Mouse (Mus musculus): ENCODE measurements around the gene Nrp2.

Nrp2 gene

GRCm38 (mm10) chr1:62704889-62705516 lies 1.9 kb downstream of the Nrp2 start:
- CTCF ChIA-PET: no interaction called here

DNA sequence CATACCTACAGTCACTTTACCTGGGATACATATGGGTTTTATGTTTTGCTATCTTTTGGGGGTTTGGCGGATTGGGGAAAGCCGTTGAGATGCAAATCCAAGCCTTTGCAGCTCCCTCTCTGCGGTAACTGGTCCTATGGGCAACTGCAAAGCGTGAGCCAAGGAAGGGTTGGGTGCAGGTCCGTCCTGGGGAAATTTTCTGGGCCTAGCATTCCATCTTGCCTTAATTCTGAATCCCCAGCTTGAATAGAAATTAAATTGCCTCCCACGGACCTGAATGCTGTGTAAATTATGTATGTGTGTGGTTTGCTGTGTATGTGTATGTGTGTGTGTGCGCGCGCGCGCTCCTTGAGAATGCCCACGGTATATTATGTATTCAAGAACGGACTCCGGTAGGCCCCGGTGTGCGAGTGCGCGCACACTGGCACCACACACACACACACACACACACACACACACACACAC lies 2.5 kb downstream of the Nrp2 start:
- CTCF ChIA-PET: no interaction called here

DNA sequence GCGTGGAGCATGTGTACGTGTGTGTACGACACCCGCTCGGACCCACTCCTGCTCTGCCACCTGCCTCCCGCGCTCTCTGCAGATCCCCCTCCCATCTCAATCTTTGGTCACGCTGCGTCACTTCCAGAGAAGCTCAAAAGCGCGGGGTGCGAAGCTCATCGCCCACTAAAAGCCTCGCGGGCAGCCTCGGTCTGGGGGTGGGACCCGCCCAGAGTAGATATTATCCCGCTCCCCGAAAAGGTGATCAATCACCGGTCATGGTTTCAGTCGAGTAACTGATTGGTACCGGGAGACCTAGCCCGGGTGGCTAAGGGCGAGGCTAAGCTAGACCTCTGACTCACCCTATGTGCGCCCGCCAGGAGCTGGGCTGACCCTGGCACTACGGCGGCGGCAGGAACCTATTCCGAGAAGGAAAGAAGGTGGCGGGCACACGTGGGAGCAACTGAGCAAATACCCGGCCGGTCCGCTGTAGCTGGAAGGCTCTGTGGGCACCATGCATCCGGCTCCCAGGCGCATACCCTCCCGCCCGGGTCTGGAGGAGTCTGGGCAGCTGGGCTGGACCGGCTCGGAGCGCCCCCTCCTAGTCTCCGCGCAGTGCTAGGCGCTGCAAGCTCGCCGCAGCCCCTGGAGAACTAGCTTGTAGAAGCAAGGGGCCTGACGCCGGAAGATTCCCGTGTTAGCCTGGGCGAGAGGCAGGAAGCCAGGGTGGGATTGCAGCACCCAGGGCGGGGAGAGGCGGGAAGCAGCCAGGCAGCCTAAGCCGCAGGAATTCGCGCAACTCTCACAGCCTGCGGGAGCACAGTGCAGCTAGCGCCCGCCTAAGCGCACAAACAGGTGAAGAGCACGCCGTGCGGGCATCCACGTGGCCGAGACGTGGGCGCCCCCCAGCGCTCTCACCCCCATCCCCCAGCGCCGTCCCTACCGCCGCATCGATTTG lies 3.3 kb downstream of the Nrp2 start:
- CTCF ChIA-PET: no interaction called here

DNA sequence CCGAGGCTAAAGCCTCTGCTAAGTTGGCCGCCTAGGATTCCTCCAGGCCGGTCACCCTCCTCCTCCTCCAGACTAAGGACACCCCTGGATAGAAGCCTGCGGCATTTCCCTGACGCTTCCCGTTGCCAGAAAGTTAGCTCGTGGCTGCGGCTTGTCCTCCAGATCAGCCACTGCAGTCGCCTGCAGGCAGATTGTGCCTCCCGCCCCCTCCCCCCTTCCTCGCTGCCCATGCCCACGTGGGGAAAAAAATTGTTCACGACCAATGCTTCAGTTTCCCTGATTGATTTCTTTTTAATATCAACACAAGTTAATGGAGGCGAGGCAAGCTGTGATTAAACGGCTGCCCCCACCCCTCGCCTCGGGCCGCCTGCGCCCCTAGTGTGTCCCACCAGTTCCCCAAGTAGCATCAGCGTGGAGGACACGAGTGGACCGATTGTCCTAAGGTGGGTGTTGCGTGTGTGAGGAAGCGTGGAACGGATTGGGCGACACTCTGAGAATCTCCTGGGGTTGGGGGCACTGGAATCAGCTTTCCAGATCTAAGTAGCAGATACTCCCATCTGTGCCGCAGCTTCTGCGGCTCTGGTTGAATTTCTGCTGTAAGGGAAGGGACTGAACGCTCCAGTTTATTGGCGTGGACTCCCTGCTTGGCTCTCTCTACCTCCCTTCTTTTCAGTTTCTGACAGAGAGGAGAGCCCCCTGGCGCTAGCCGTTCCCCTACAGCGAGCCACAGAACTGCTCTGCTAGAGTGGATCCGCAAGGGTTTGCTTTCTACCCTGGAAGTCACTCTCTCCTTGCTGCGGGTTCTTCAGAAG lies 4.2 kb downstream of the Nrp2 start:
- CTCF ChIA-PET: interaction anchor here (0.5 kb wide), 1 partner anchor 27 kb away, joined by 3 read pairs; no protein-coding TSS in a partner anchor

DNA sequence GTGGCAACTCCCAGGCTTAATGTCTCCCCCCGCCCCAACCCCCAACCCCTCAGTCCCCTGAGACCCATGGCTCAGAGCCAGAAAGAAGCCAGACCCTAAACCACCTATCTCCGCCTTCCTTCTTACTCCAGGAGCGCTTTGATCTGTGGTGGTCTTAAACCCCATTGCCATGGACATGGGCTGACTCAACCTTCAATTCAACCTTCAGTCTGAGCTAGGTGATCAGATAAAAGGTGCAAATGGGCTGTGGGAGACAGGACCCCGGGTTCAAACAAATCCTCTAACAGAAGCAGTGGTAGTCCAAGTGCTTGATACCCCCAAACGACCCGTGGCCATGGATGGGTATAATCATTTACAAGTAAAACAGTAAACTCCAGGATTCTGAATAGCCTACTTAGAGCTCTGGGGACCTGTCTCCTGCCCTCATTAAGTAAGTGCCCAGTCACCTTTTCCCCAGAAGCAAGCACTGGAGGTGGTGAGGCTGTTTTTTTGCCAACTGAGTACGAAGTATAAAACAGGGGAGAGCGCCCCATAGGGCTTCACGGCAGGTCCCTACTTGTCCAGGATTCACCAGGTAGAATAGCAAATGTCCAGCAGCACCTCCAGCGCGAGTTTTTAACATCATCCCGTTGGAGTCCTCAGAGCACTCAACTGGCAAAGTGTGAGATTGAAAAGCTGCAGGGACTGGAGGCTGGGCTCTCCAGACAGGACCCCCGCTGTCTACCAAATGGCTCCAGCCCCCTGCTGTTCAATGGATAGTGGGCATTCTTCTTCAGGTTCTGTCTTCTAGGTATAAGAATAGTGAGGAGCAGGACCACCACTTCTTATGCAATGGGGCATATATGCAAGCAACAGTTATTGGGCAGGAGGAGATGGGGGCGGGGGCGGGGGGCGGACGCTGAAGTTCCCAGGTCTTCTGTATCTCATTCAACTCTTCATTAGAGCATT lies 5.1 kb downstream of the Nrp2 start:
- CTCF ChIA-PET: no interaction called here

- CTCF ChIA-PET: no interaction called here
Observed at GRCm38 (mm10) chr1:62709770-62710335, 6.8 kb downstream of the Nrp2 start.

DNA sequence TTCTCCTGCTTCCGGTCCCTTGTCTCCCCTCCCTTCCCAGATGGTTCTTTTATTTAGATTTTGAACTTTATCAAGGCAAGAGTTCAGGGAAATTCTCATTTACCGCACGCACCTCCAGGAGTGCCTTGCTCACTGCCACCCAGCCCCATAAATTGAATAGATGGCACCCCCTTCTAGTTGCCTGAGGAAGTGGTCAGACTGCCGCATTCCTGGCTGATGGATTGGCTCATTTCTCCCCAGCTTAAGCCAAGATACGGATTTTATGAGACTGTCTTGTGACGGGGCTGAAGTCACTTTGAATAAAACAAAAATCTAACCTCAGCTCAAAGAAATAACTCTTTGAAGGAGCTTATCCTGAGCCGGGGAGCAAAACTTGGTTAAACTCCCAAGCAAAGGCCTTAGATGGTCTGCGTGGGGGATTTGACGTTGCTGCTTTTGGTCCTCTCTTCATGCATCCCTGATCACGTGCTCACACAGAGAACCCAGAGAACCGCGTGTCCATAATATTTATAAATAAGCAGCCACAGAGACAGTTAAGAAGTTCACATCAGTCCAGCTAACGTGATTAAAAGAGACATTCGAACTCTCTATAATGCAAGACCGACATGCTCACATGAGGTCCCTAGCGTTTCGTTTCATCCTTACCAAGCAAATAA lies 10.1 kb downstream of the Nrp2 start:
- CTCF ChIA-PET: no interaction called here

DNA sequence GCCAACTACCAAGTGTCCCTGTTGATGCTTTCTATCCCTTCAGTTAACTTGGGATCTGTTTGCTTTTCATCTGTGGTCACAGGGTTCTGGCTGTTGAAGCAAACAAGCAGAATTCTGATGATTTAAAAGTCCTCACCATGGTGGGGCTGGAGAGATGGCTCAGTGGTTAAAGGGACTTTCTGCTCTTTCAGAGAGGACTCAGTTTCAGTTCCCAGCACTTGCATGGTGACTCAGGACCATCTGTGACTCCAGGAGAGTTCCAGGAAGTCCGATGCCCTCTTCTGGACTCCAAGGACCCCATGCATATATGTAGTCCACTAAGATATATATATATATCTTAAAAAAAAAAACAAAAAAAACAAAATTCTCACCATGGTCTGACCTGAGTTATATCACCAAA lies 11.9 kb downstream of the Nrp2 start:
- CTCF ChIA-PET: no interaction called here

- CTCF ChIA-PET: interaction anchor here (0.5 kb wide), 1 partner anchor 26 kb away, joined by 22 read pairs; no protein-coding TSS in a partner anchor
Observed at GRCm38 (mm10) chr1:62715692-62716091, 12.6 kb downstream of the Nrp2 start.

GRCm38 (mm10) chr1:62716836-62717478 lies 13.9 kb downstream of the Nrp2 start:
- CTCF ChIA-PET: no interaction called here

DNA sequence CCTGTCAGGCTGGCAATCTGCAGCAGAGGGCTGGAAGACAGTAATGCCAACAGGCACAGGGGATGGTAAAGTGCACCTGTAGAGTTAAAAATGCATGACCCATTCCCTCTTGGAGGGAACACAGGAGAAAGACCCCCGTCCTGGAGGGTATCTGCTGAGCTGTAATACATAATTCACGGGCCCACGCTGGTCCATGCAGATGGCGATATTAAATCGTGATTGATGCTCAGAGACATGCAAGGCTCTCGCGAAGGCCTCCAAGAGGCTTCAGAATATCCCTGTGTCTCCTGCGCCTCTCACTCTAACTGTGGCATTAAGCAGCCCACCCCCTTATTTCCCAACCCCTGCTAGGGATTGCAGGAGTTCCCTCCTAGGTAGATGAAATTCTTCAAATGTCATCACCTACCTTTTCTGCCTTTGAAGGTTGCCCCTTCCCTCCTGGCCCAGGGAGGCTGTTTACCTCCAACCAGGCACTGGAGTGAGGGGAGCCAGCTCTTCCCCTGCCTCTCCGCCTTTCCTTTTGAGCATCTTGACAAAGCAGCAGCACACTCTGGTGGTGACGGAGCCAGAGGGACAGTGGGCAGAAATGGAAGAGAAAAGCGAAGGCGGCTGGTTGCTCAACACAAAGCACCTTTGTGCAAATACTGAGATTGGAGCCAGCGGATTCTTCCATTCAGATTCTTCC lies 14.6 kb downstream of the Nrp2 start:
- CTCF ChIA-PET: interaction anchor here (0.7 kb wide), 1 partner anchor 388 kb away, joined by 11 read pairs; no protein-coding TSS in a partner anchor

- CTCF ChIA-PET: interaction anchor here (0.7 kb wide), 1 partner anchor 387 kb away, joined by 11 read pairs; no protein-coding TSS in a partner anchor
Observed at GRCm38 (mm10) chr1:62718237-62718571, 15.1 kb downstream of the Nrp2 start.

- CTCF ChIA-PET: no interaction called here
Observed at GRCm38 (mm10) chr1:62718750-62719149, 15.7 kb downstream of the Nrp2 start.

- CTCF ChIA-PET: no interaction called here
Observed at GRCm38 (mm10) chr1:62719770-62720169, 16.7 kb downstream of the Nrp2 start.

- CTCF ChIA-PET: no interaction called here
Observed at GRCm38 (mm10) chr1:62720176-62720575, 17.1 kb downstream of the Nrp2 start.

- CTCF ChIA-PET: no interaction called here
Observed at GRCm38 (mm10) chr1:62720727-62721705, 17.9 kb downstream of the Nrp2 start.

- CTCF ChIA-PET: no interaction called here
Observed at GRCm38 (mm10) chr1:62721706-62722187, 18.7 kb downstream of the Nrp2 start.

GRCm38 (mm10) chr1:62722526-62722925 lies 19.4 kb downstream of the Nrp2 start:
- CTCF ChIA-PET: no interaction called here
